Mouse (Mus musculus): ENCODE measurements at regions not wholly inside any gene's neighbourhood (a gene's known extent, or its start where the extent isn't known, plus 50 kb on each side); places are given as distances from the start of the nearest gene placed in this dataset.
A peak's percentile ranks its signal among the peaks of the same experiment; 100 is the strongest.

GRCm38 (mm10) chr12:68425006-68425405 is 734.0 kb downstream of the Rps29 start:
- H3K4me1 ChIP-seq (ENCODE audit: control insufficient read depth, insufficient read depth, low read length): no peaks in the 10 kb centered on the region
- TF ChIP-seq CTCF (conservative IDR thresholded peaks at IDR 0.05; ENCODE audit: insufficient read depth, insufficient read length, low read depth, low read length) (no peak), POLR2A (IDR thresholded peaks at IDR 0.05; ENCODE audit: low read depth, low read length) (no peak)
- H3K36me3 ChIP-seq (ENCODE audit: control insufficient read depth, insufficient read depth, low read length): no peaks in the 10 kb centered on the region
- DNase-seq: peak; percentile 5
- no peak overlapping the region for H3K27ac ChIP-seq (ENCODE audit: insufficient read depth, low read depth, low read length)
- H3K27me3 ChIP-seq (replicated peaks; ENCODE audit: control insufficient read depth, insufficient read depth, low read length): no peaks in the 10 kb centered on the region
- no peak overlapping the region for H3K4me3 ChIP-seq (ENCODE audit: insufficient read depth, low read depth, low read length)

Measured in kidney, adult 2 months (tissue).